Mouse (Mus musculus) myocyte (in vitro differentiated cells): ENCODE measurements around the gene Zfp759. TPM values are rescaled to one million over a fixed set of nuclear protein-coding genes. Genes with fewer than 3 reads are reported as not detected.

Source experiments
- H3K27me3 ChIP-seq: one replicate; pipeline ENCODE4 v1.6.1; 2011; ENCODE audit not compliant: control insufficient read depth, insufficient read depth, insufficient read length
- H3K36me3 ChIP-seq: one replicate; pipeline ENCODE4 v1.6.1; 2011; ENCODE audit not compliant: control insufficient read depth, insufficient read depth
- H3K4me2 ChIP-seq: one replicate; pipeline ENCODE4 v1.6.1; 2011; ENCODE audit warnings: low read depth, control low read depth
- H3K4me3 ChIP-seq: one replicate; pipeline ENCODE4 v1.5.1; 2011; ENCODE audit warnings: mild to moderate bottlenecking, control low read depth, moderate library complexity
- H3K79me2 ChIP-seq: one replicate; pipeline ENCODE4 v1.6.1; 2011; ENCODE audit not compliant: control insufficient read depth, insufficient read depth
- H3ac ChIP-seq: one replicate; pipeline ENCODE4 v1.6.1; 2011; ENCODE audit not compliant: control insufficient read depth, insufficient read length
- CEBPB ChIP-seq: IDR thresholded peaks from 2 replicates; pipeline ENCODE4 v1.6.1; 2011; ENCODE audit warnings: mild to moderate bottlenecking, moderate library complexity; ENCODE audit not compliant: poor library complexity, insufficient read depth, severe bottlenecking
- E2F4 ChIP-seq: IDR thresholded peaks from one replicate; pipeline ENCODE4 v1.6.1; 2011; ENCODE audit warnings: mild to moderate bottlenecking, control low read depth, moderate library complexity; ENCODE audit not compliant: insufficient read depth
- MAX ChIP-seq: IDR thresholded peaks from one replicate; pipeline ENCODE4 v1.6.1; 2011; ENCODE audit warnings: low read depth, mild to moderate bottlenecking, control low read depth
- POLR2A ChIP-seq: IDR thresholded peaks from one replicate; pipeline ENCODE4 v1.6.1; 2011; ENCODE audit warnings: low read depth, mild to moderate bottlenecking, control low read depth, moderate library complexity; ENCODE audit not compliant: insufficient read length
- REST ChIP-seq: IDR thresholded peaks from one replicate; pipeline ENCODE4 v1.6.1; 2011; ENCODE audit warnings: mild to moderate bottlenecking, control low read depth, moderate library complexity; ENCODE audit not compliant: insufficient read depth, insufficient read length
- SRF ChIP-seq: IDR thresholded peaks from one replicate; pipeline ENCODE4 v1.6.1; 2011; ENCODE audit warnings: low read depth; ENCODE audit not compliant: control insufficient read depth, insufficient read length
- USF1 ChIP-seq: IDR thresholded peaks from one replicate; pipeline ENCODE4 v1.6.1; 2011; ENCODE audit warnings: low read depth, mild to moderate bottlenecking, control low read depth, moderate library complexity
- polyA plus RNA-seq: library from polyadenylated mRNA; unstranded; fragments of >200 nt; fragmentation: generic; extraction: Trizol; gene quantifications from one replicate; pipeline ENCODE4 v1.2.1, GENCODE M21; 2012; ENCODE audit warnings: missing spikeins

The Zfp759 gene
- polyA plus RNA-seq, 1 experiment, result 0.59 TPM

- Histone ChIP-seq H3ac (no peak overlapping the region), H3K79me2 (no peaks in the 10 kb centered on the region), H3K4me2 (peak overlapping the region; percentile 62), H3K27me3 (no peaks in the 10 kb centered on the region), H3K36me3 (no peaks in the 10 kb centered on the region), H3K4me3 (peak overlapping the region; percentile 20)
- TF ChIP-seq POLR2A (no peak), MAX (no peak), E2F4 (no peak), USF1 (no peak), CEBPB (no peak), SRF (no peak), REST (no peak)
Measured at GRCm38 (mm10) chr13:67173723-67174055, 52.2 kb downstream of the Zfp759 start.

Other genes with a start within 250 kb of the Zfp759 start
- 0.26 TPM for gene Gm10767, start 216.7 kb upstream of the Zfp759 start, polyA plus RNA-seq
- 0.19 TPM for gene Zfp712, start 60.5 kb upstream of the Zfp759 start, polyA plus RNA-seq
- 0.11 TPM for gene Zfp708, start 23.7 kb upstream of the Zfp759 start, polyA plus RNA-seq
- 0.94 TPM for gene Gm28557, start 13.1 kb upstream of the Zfp759 start, polyA plus RNA-seq
- gene Rslcan18, start 5.4 kb upstream of the Zfp759 start, polyA plus RNA-seq, result 0.19 TPM
- 0.41 TPM for gene Rsl1, start 51.5 kb downstream of the Zfp759 start, polyA plus RNA-seq
- 0.05 TPM for gene Zfp455, start 72.8 kb downstream of the Zfp759 start, polyA plus RNA-seq
- 0.20 TPM for gene Zfp458, start 156.8 kb downstream of the Zfp759 start, polyA plus RNA-seq
- 0.10 TPM for gene Zfp457, start 184.8 kb downstream of the Zfp759 start, polyA plus RNA-seq
- 0.48 TPM for gene Zfp595, start 210.9 kb downstream of the Zfp759 start, polyA plus RNA-seq
- 1.3 TPM for gene Gm28044, start 238.9 kb downstream of the Zfp759 start, polyA plus RNA-seq
- 0.12 TPM for gene Zfp953, start 238.9 kb downstream of the Zfp759 start, polyA plus RNA-seq